Mouse (Mus musculus) limb, embryonic 10.5 days (tissue): ENCODE measurements around the gene Dnaaf2. TPM values are rescaled to one million over a fixed set of nuclear protein-coding genes. Genes with fewer than 3 reads are reported as not detected.

Experiments used
- DNase-seq: peaks from one replicate; pipeline ENCODE4 v3.0.0-alpha.2; 2017; ENCODE audit warnings: low spot score
- H3K27ac ChIP-seq: fragments of 300-500 bp; sonication (generic); 2 replicates; pipeline ENCODE4 v1.5.1; 2016; ENCODE audit warnings: mild to moderate bottlenecking
- H3K27me3 ChIP-seq: fragments of 300-500 bp; sonication (generic); 2 replicates; pipeline ENCODE4 v1.6.1; 2016; ENCODE audit warnings: low read depth, mild to moderate bottlenecking; ENCODE audit not compliant: poor library complexity, severe bottlenecking
- H3K36me3 ChIP-seq: fragments of 300-500 bp; sonication (generic); 2 replicates; pipeline ENCODE4 v1.6.1; 2016; ENCODE audit warnings: mild to moderate bottlenecking, moderate library complexity
- H3K4me1 ChIP-seq: fragments of 300-500 bp; sonication (generic); 2 replicates; pipeline ENCODE4 v1.6.1; 2016
- H3K4me3 ChIP-seq: fragments of 300-500 bp; sonication (generic); 2 replicates; pipeline ENCODE4 v1.5.1; 2016; ENCODE audit warnings: mild to moderate bottlenecking, moderate library complexity
- H3K9me3 ChIP-seq: fragments of 300-500 bp; sonication (generic); replicated peaks from 2 replicates; pipeline ENCODE4 v1.6.1; 2016; ENCODE audit warnings: mild to moderate bottlenecking
- WGBS: fragments of 180-500 bp; shearing (Covaris S2); methylation state at CpG from one replicate; pipeline ENCODE4 v1.1.7; 2016; 5-methylcytosine and 5-hydroxymethylcytosine counted together
- polyA plus RNA-seq: library from polyadenylated mRNA; unstranded; fragments of >200 nt; fragmentation: Nextera tagmentation; extraction: Ambion mirVana; gene quantifications from 2 replicates; pipeline ENCODE4 v1.2.1, GENCODE M21; 2016

Gene Dnaaf2
- 16.7 and 17.0 TPM in 2 replicates for polyA plus RNA-seq

GRCm38 (mm10) chr12:69198164-69198535 lies at the start of gene Dnaaf2:
Dnaaf2 (minus strand) TSS chr12:69198429.
- Histone ChIP-seq H3K4me1 (peaks cover 26% of the 10 kb centered on the region), H3K4me3 (peak within 1 kb of the TSS; percentile 82), H3K36me3 (peaks cover 49% of the 10 kb centered on the region), H3K9me3 (no peaks in the 10 kb centered on the region), H3K27me3 (no peaks in the 10 kb centered on the region), H3K27ac (peak within 1 kb of the TSS; percentile 93)
- WGBS: under 1% methylated on average over 18 of the region's 18 CpGs
- DNase-seq: peak; percentile 77

- WGBS: under 1% methylated on average over 63 of the region's 64 CpGs
- Histone ChIP-seq H3K27ac (peak overlapping the region; percentile 91), H3K9me3 (no peaks in the 10 kb centered on the region), H3K4me1 (peaks cover 13% of the 10 kb centered on the region), H3K36me3 (no peaks in the 10 kb centered on the region), H3K4me3 (peak overlapping the region; percentile 67), H3K27me3 (no peaks in the 10 kb centered on the region)
- DNase-seq: peak; percentile 85
These were observed 43.7 kb upstream of the Dnaaf2 start for GRCm38 (mm10) chr12:69241771-69242431.

- WGBS: 0% methylated on average over 3 of the region's 3 CpGs
- Histone ChIP-seq H3K9me3 (no peaks in the 10 kb centered on the region), H3K36me3 (no peaks in the 10 kb centered on the region), H3K27me3 (no peaks in the 10 kb centered on the region), H3K4me3 (peak overlapping the region; percentile 67), H3K4me1 (peaks cover 13% of the 10 kb centered on the region), H3K27ac (peak overlapping the region; percentile 91)
- DNase-seq: no peak
These were observed 43.2 kb upstream of the Dnaaf2 start for GRCm38 (mm10) chr12:69241405-69241770.

- H3K27ac ChIP-seq: peak within 1 kb of the TSS; percentile 91
- no peaks in the 10 kb centered on the region for H3K9me3 ChIP-seq
- peaks cover 13% of the 10 kb centered on the region for H3K4me1 ChIP-seq
- no peak for DNase-seq
- peak within 1 kb of the TSS; percentile 67 for H3K4me3 ChIP-seq
- no peaks in the 10 kb centered on the region for H3K27me3 ChIP-seq
- WGBS: 67% methylated on average over 6 of the region's 6 CpGs
- no peaks in the 10 kb centered on the region for H3K36me3 ChIP-seq
These were observed 42.6 kb upstream of the Dnaaf2 start, which contains the start of gene Klhdc1 for GRCm38 (mm10) chr12:69240876-69241275. Klhdc1 (plus strand) TSS chr12:69241176.

GRCm38 (mm10) chr12:69238284-69238683 lies 40.1 kb upstream of the Dnaaf2 start:
- Histone ChIP-seq H3K27me3 (no peaks in the 10 kb centered on the region), H3K4me3 (no peak overlapping the region), H3K27ac (no peak overlapping the region), H3K36me3 (no peaks in the 10 kb centered on the region), H3K4me1 (peaks cover 13% of the 10 kb centered on the region), H3K9me3 (no peaks in the 10 kb centered on the region)
- DNase-seq: no peak
- 47% methylated on average over 3 of the region's 3 CpGs for WGBS

- Histone ChIP-seq H3K4me3 (no peak overlapping the region), H3K36me3 (no peaks in the 10 kb centered on the region), H3K4me1 (peaks cover 2% of the 10 kb centered on the region; the same call in 1 of the 2 replicates), H3K27me3 (no peaks in the 10 kb centered on the region), H3K27ac (no peak overlapping the region), H3K9me3 (no peaks in the 10 kb centered on the region)
- DNase-seq: no peak
- WGBS: 94% methylated on average over 6 of the region's 6 CpGs
These were observed 37.6 kb upstream of the Dnaaf2 start for GRCm38 (mm10) chr12:69235782-69236181.

GRCm38 (mm10) chr12:69229251-69229650 lies 31.0 kb upstream of the Dnaaf2 start:
- Histone ChIP-seq H3K27me3 (no peaks in the 10 kb centered on the region), H3K4me3 (no peak overlapping the region), H3K4me1 (peaks cover 10% of the 10 kb centered on the region), H3K27ac (no peak overlapping the region), H3K9me3 (no peaks in the 10 kb centered on the region), H3K36me3 (peaks cover 19% of the 10 kb centered on the region)
- 73% methylated on average over 2 of the region's 2 CpGs for WGBS
- DNase-seq: no peak

GRCm38 (mm10) chr12:69227776-69228466 lies 29.7 kb upstream of the Dnaaf2 start, which contains the start of gene Pole2:
Pole2 (minus strand) TSS chr12:69228195.
- peaks cover 29% of the 10 kb centered on the region for H3K36me3 ChIP-seq
- H3K4me3 ChIP-seq: peak within 1 kb of the TSS; percentile 80
- no peaks in the 10 kb centered on the region for H3K9me3 ChIP-seq
- peak; percentile 91 for DNase-seq
- no peaks in the 10 kb centered on the region for H3K27me3 ChIP-seq
- peak within 1 kb of the TSS; percentile 96 for H3K27ac ChIP-seq
- WGBS: under 1% methylated on average over 37 of the region's 37 CpGs
- H3K4me1 ChIP-seq: peaks cover 10% of the 10 kb centered on the region

GRCm38 (mm10) chr12:69220613-69221277 lies 22.5 kb upstream of the Dnaaf2 start:
- WGBS: 92% methylated on average over 19 of the region's 19 CpGs
- no peaks in the 10 kb centered on the region for H3K27me3 ChIP-seq
- H3K4me3 ChIP-seq: no peak overlapping the region
- no peak overlapping the region for H3K27ac ChIP-seq
- H3K9me3 ChIP-seq: no peaks in the 10 kb centered on the region
- no peak for DNase-seq
- H3K4me1 ChIP-seq: no peaks in the 10 kb centered on the region
- peaks cover 92% of the 10 kb centered on the region for H3K36me3 ChIP-seq

GRCm38 (mm10) chr12:69216587-69216986 lies 18.4 kb upstream of the Dnaaf2 start:
- H3K27ac ChIP-seq: no peak overlapping the region
- no peaks in the 10 kb centered on the region for H3K27me3 ChIP-seq
- H3K9me3 ChIP-seq: no peaks in the 10 kb centered on the region
- H3K4me1 ChIP-seq: no peaks in the 10 kb centered on the region
- no peak overlapping the region for H3K4me3 ChIP-seq
- 95% methylated on average over 7 of the region's 7 CpGs for WGBS
- DNase-seq: no peak
- peaks cover 100% of the 10 kb centered on the region for H3K36me3 ChIP-seq

GRCm38 (mm10) chr12:69215000-69215785 lies 17.0 kb upstream of the Dnaaf2 start:
- Histone ChIP-seq H3K36me3 (peaks cover 100% of the 10 kb centered on the region), H3K9me3 (no peaks in the 10 kb centered on the region), H3K27ac (no peak overlapping the region), H3K27me3 (no peaks in the 10 kb centered on the region), H3K4me3 (no peak overlapping the region), H3K4me1 (no peaks in the 10 kb centered on the region)
- 92% methylated on average over 3 of the region's 3 CpGs for WGBS
- DNase-seq: no peak

- H3K9me3 ChIP-seq: no peaks in the 10 kb centered on the region
- WGBS: 95% methylated on average over 7 of the region's 7 CpGs
- peaks cover 100% of the 10 kb centered on the region for H3K36me3 ChIP-seq
- H3K27me3 ChIP-seq: no peaks in the 10 kb centered on the region
- no peak overlapping the region for H3K27ac ChIP-seq
- no peaks in the 10 kb centered on the region for H3K4me1 ChIP-seq
- no peak for DNase-seq
- no peak overlapping the region for H3K4me3 ChIP-seq
These were observed 16.2 kb upstream of the Dnaaf2 start for GRCm38 (mm10) chr12:69214393-69214792.
